Mouse (Mus musculus) forebrain, postnatal 0 days (tissue): ENCODE measurements at regions not wholly inside any gene's neighbourhood (a gene's known extent, or its start where the extent isn't known, plus 50 kb on each side); places are given as distances from the start of the nearest gene placed in this dataset.
A peak's percentile ranks its signal among the peaks of the same experiment; 100 is the strongest.

ENCODE experiments used
- ATAC-seq: fragments of 200-750 bp; cut with Nextera tagmentation; 2 replicates; pipeline ENCODE4 v1.8.0; 2017; ENCODE audit warnings: mild to moderate bottlenecking, moderate library complexity
- DNase-seq: peaks from one replicate; pipeline ENCODE4 v3.0.0-alpha.2; 2015
- H3K27ac ChIP-seq: fragments of 300-500 bp; sonication (generic); 2 replicates; pipeline ENCODE4 v1.5.1; 2014; ENCODE audit warnings: low read depth, mild to moderate bottlenecking, antibody characterized with exemption, low read length, moderate library complexity, mixed read lengths
- H3K27me3 ChIP-seq: fragments of 300-500 bp; sonication (generic); 2 replicates; pipeline ENCODE4 v1.6.1; 2014; ENCODE audit warnings: mild to moderate bottlenecking, low read length, mixed read lengths; ENCODE audit not compliant: insufficient read depth
- H3K36me3 ChIP-seq: fragments of 300-500 bp; sonication (generic); 2 replicates; pipeline ENCODE4 v1.6.1; 2014; ENCODE audit warnings: mild to moderate bottlenecking, moderate library complexity; ENCODE audit not compliant: insufficient read depth
- H3K4me1 ChIP-seq: fragments of 300-500 bp; sonication (generic); 2 replicates; pipeline ENCODE4 v1.6.1; 2014; ENCODE audit warnings: antibody characterized with exemption; ENCODE audit not compliant: insufficient read depth
- H3K4me2 ChIP-seq: fragments of 300-500 bp; sonication (generic); 2 replicates; pipeline ENCODE4 v1.6.1; 2014; ENCODE audit warnings: low read depth, mild to moderate bottlenecking, moderate library complexity
- H3K4me3 ChIP-seq: fragments of 300-500 bp; sonication (generic); 2 replicates; pipeline ENCODE4 v1.5.1; 2014; ENCODE audit warnings: low read depth, low read length, mixed read lengths
- H3K9ac ChIP-seq: fragments of 300-500 bp; sonication (generic); 2 replicates; pipeline ENCODE4 v1.6.1; 2014; ENCODE audit warnings: mild to moderate bottlenecking
- H3K9me3 ChIP-seq: fragments of 300-500 bp; sonication (generic); 2 replicates; pipeline ENCODE4 v1.6.1; 2016; ENCODE audit warnings: low read length
- CTCF ChIP-seq: sonication (generic); IDR thresholded peaks from 2 replicates; pipeline ENCODE4 v1.5.1; 2016; ENCODE audit warnings: antibody characterized with exemption, control low read depth, low read depth
- WGBS: fragments of 180-500 bp; shearing (Covaris S2); extraction: QIAGEN DNeasy Blood & Tissue Kit; methylation state at CpG from one replicate; pipeline ENCODE4 v1.1.7; 2014; 5-methylcytosine and 5-hydroxymethylcytosine counted together

GRCm38 (mm10) chr5:25599363-25599762 is 83.5 kb downstream of the Cct8l1 start:
- no peaks in the 10 kb centered on the region for H3K36me3 ChIP-seq
- H3K9me3 ChIP-seq, result no peaks in the 10 kb centered on the region
- no peaks in the 10 kb centered on the region for H3K27me3 ChIP-seq
- no peak overlapping the region for H3K27ac ChIP-seq
- H3K4me3 ChIP-seq, result no peak overlapping the region
- H3K4me1 ChIP-seq, result no peaks in the 10 kb centered on the region
- DNase-seq (peak; percentile 56), ATAC-seq (peak; percentile 58)
- TF ChIP-seq CTCF, result no peak
- no peak overlapping the region for H3K4me2 ChIP-seq
- 74% methylated on average over 1 of the region's 1 CpGs for WGBS
- H3K9ac ChIP-seq, result no peak overlapping the region

DNA sequence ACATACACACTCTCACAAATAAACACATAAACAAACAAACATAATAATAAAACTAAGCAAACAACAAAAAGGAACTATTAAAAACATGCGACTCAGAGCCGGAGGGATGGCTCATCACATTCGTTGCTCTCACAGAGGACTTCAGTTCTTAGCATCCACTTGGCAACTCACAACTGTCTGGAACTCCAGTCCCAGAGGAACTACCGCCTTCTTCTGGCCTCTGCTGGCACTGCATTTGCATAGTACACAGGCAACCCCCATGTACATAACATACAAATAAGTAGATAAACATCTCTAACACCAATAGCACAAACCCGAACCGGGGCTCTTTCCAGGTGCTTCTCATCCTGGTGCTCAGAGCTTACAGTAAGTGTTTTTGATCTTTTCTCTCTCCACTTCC is 81.9 kb downstream of the Cct8l1 start:
- Histone ChIP-seq H3K9ac (no peak overlapping the region), H3K36me3 (no peaks in the 10 kb centered on the region), H3K4me2 (no peak overlapping the region), H3K4me1 (no peaks in the 10 kb centered on the region), H3K9me3 (no peaks in the 10 kb centered on the region), H3K27ac (no peak overlapping the region), H3K27me3 (no peaks in the 10 kb centered on the region), H3K4me3 (no peak overlapping the region)
- DNase-seq, result no peak
- 95% methylated on average over 6 of the region's 6 CpGs for WGBS
- TF ChIP-seq CTCF, result no peak
- ATAC-seq, result no peak

DNA sequence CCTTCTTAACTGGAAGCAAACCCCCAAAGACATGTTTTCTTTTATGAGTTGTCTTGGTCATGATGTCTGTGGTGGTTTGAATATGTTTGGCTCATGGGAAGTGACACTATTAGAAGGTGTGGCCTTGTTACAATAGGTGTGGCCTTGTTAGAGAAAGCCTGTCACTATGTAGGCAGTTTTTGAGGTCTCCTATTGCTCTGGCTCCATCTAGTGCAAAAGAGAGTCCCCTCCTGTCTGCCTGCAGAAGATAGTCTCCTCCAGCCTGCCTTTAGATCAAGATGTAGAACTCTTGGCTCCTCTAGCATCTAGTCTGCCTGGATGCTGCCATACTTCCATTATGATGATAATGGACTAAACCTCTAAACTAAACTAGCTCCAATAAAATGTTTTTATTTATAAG is 75.8 kb downstream of the Cct8l1 start:
- no peaks in the 10 kb centered on the region for H3K27me3 ChIP-seq
- TF ChIP-seq CTCF, result no peak
- DNase-seq (no peak), ATAC-seq (no peak)
- no peaks in the 10 kb centered on the region for H3K4me1 ChIP-seq
- no peak overlapping the region for H3K27ac ChIP-seq
- H3K4me2 ChIP-seq, result no peak overlapping the region
- H3K4me3 ChIP-seq, result no peak overlapping the region
- no peaks in the 10 kb centered on the region for H3K36me3 ChIP-seq
- H3K9ac ChIP-seq, result no peak overlapping the region
- H3K9me3 ChIP-seq, result no peaks in the 10 kb centered on the region
